Mouse (Mus musculus) lung, embryonic 16.5 days (tissue): ENCODE data around the gene Litaf. TPM values are rescaled to one million over a fixed set of nuclear protein-coding genes. Genes with fewer than 3 reads are reported as not detected.

Experiments used
- ATAC-seq: fragments of 200-750 bp; cut with Nextera tagmentation; 2 replicates; pipeline ENCODE4 v1.8.0; 2017; ENCODE audit warnings: low read depth, mild to moderate bottlenecking, moderate library complexity
- H3K27ac ChIP-seq: fragments of 300-500 bp; sonication (generic); 2 replicates; pipeline ENCODE4 v1.5.1; 2014; ENCODE audit warnings: mild to moderate bottlenecking, control low read depth, low read length
- H3K27me3 ChIP-seq: fragments of 300-500 bp; sonication (generic); 2 replicates; pipeline ENCODE4 v1.6.1; 2014; ENCODE audit warnings: low read depth, low read length, mixed read lengths; ENCODE audit not compliant: control insufficient read depth, insufficient read depth
- H3K36me3 ChIP-seq: fragments of 300-500 bp; sonication (generic); 2 replicates; pipeline ENCODE4 v1.6.1; 2014; ENCODE audit warnings: low read length; ENCODE audit not compliant: control insufficient read depth, insufficient read depth
- H3K4me1 ChIP-seq: fragments of 300-500 bp; sonication (generic); replicated peaks from 2 replicates; pipeline ENCODE4 v1.6.1; 2014; ENCODE audit warnings: low read length, mixed read lengths; ENCODE audit not compliant: control insufficient read depth, insufficient read depth
- H3K4me2 ChIP-seq: fragments of 300-500 bp; sonication (generic); 2 replicates; pipeline ENCODE4 v1.6.1; 2014; ENCODE audit warnings: low read depth, low read length, control low read depth
- H3K4me3 ChIP-seq: fragments of 300-500 bp; sonication (generic); 2 replicates; pipeline ENCODE4 v1.5.1; 2014; ENCODE audit warnings: mild to moderate bottlenecking, low read length, control low read depth
- H3K9ac ChIP-seq: fragments of 300-500 bp; sonication (generic); 2 replicates; pipeline ENCODE4 v1.6.1; 2014; ENCODE audit warnings: low read length, control low read depth
- H3K9me3 ChIP-seq: fragments of 300-500 bp; sonication (generic); 2 replicates; pipeline ENCODE4 v1.6.1; 2016; ENCODE audit warnings: low read length; ENCODE audit not compliant: control insufficient read depth
- WGBS: fragments of 180-500 bp; shearing (Covaris S2); extraction: QIAGEN DNeasy Blood & Tissue Kit; methylation state at CpG from one replicate; pipeline ENCODE4 v1.1.7; 2014; 5-methylcytosine and 5-hydroxymethylcytosine counted together
- polyA plus RNA-seq: library from polyadenylated mRNA; unstranded; fragments of >200 nt; fragmentation: Nextera tagmentation; extraction: Ambion mirVana; gene quantifications from 2 replicates; pipeline ENCODE4 v1.2.1, GENCODE M21; 2015

The Litaf gene
- polyA plus RNA-seq, 1 experiment from 2014 or later, result 110 TPM

DNA sequence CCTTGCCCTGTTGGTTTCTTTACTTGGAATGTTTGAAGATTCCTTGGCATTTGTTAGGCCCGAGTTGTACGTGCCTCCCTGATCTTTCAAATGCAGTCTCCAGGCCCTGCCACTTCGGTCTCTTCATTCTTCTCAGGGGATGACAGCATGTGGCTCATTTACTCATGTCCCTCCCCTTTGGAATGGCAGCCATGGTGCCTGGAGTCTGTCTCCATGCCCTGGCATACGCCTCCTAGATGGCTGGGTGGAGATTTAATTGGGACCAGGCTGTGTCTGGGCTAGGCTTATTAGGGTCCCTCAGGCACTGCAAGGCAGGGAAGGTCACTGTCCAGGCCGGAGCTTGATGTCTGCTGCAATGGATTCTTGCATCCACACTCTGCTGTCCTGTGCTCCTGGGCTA, 10.0 kb downstream of the Litaf start:
- Histone ChIP-seq H3K27ac (no peak overlapping the region), H3K4me2 (no peak overlapping the region), H3K4me1 (no peaks in the 10 kb centered on the region), H3K27me3 (no peaks in the 10 kb centered on the region), H3K36me3 (no peaks in the 10 kb centered on the region), H3K9me3 (no peaks in the 10 kb centered on the region), H3K9ac (no peak overlapping the region), H3K4me3 (no peak overlapping the region)
- WGBS, result 66% methylated on average over 5 of the region's 5 CpGs
- ATAC-seq, result no peak

- Histone ChIP-seq H3K36me3 (no peaks in the 10 kb centered on the region), H3K27me3 (no peaks in the 10 kb centered on the region), H3K4me2 (no peak overlapping the region), H3K4me3 (no peak overlapping the region), H3K4me1 (no peaks in the 10 kb centered on the region), H3K9me3 (no peaks in the 10 kb centered on the region), H3K27ac (no peak overlapping the region), H3K9ac (no peak overlapping the region)
- WGBS, result 72% methylated on average over 6 of the region's 6 CpGs
- ATAC-seq, result peak; percentile 63
Observed at GRCm38 (mm10) chr16:11054871-11055270, 11.1 kb downstream of the Litaf start.

DNA sequence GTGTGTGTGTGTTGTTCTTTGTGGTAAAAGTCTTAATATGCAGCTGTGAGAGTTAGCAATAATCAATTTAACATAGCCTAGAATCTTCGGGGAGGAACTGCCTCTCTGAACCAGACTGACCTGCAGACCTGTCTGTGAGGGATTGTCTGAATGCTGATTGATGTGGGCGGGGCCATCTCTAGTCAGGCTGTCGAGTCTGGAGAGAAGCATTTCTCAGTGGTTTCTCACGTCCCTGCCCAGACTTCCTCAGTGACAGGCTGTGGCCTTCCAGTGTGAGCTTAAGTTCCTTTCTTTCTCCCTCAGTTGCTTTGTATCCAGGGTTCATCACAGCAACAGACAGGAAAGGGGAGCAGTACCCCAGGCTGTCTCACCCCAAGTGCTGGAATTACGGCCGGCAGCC, 11.5 kb downstream of the Litaf start:
- WGBS, result 51% methylated on average over 6 of the region's 6 CpGs
- no peak overlapping the region for H3K4me2 ChIP-seq
- H3K9ac ChIP-seq, result no peak overlapping the region
- no peaks in the 10 kb centered on the region for H3K27me3 ChIP-seq
- no peak for ATAC-seq
- no peak overlapping the region for H3K27ac ChIP-seq
- no peak overlapping the region for H3K4me3 ChIP-seq
- H3K36me3 ChIP-seq, result no peaks in the 10 kb centered on the region
- H3K9me3 ChIP-seq, result no peaks in the 10 kb centered on the region
- H3K4me1 ChIP-seq, result no peaks in the 10 kb centered on the region

GRCm38 (mm10) chr16:11051134-11051533, 14.8 kb downstream of the Litaf start:
- WGBS, result 89% methylated on average over 11 of the region's 11 CpGs
- no peaks in the 10 kb centered on the region for H3K9me3 ChIP-seq
- H3K4me2 ChIP-seq, result no peak overlapping the region
- H3K4me1 ChIP-seq, result 0 out of 2 replicates have a peak, but pooled peaks cover 2% of the 10 kb centered on the region
- H3K9ac ChIP-seq, result no peak overlapping the region
- no peak overlapping the region for H3K27ac ChIP-seq
- H3K4me3 ChIP-seq, result no peak overlapping the region
- no peaks in the 10 kb centered on the region for H3K36me3 ChIP-seq
- ATAC-seq, result no peak
- H3K27me3 ChIP-seq, result no peaks in the 10 kb centered on the region

- H3K4me2 ChIP-seq, result no peak overlapping the region
- no peak overlapping the region for H3K4me3 ChIP-seq
- no peak overlapping the region for H3K9ac ChIP-seq
- 89% methylated on average over 2 of the region's 2 CpGs for WGBS
- H3K9me3 ChIP-seq, result no peaks in the 10 kb centered on the region
- no peaks in the 10 kb centered on the region for H3K36me3 ChIP-seq
- H3K27me3 ChIP-seq, result no peaks in the 10 kb centered on the region
- 0 out of 2 replicates have a peak, but pooled peaks cover 2% of the 10 kb centered on the region for H3K4me1 ChIP-seq
- no peak overlapping the region for H3K27ac ChIP-seq
- ATAC-seq, result no peak
Observed at GRCm38 (mm10) chr16:11050226-11050625, 15.7 kb downstream of the Litaf start.

DNA sequence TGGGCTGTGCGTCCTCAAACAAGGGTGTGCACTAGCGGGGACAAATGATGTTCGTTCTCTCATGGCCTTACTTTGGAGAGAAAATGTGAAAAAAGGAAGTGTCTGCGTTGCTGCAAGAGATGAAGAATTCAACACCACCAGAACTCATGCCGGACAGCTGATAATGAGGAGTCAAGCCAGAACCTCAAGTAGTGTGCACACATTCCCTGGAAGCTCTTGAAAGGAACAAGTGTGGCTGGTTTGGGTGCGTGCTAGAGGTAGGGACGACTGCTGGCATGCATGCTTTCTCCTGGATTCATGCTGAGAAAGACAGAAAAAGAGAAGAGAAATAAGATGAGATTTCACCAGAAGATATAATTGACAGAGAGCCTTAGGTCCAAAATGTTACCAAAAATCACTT, 18.8 kb downstream of the Litaf start:
- 56% methylated on average over 7 of the region's 7 CpGs for WGBS
- Histone ChIP-seq H3K4me3 (no peak overlapping the region), H3K27me3 (no peaks in the 10 kb centered on the region), H3K4me1 (0 out of 2 replicates have a peak, but pooled peaks cover 2% of the 10 kb centered on the region), H3K9me3 (no peaks in the 10 kb centered on the region), H3K4me2 (peak overlapping the region; percentile 13; the same call in 1 of the 2 replicates), H3K9ac (no peak overlapping the region), H3K36me3 (no peaks in the 10 kb centered on the region), H3K27ac (0 out of 2 replicates have a peak overlapping the region, but pooled peaks have one; percentile 1)
- ATAC-seq, result peak; percentile 85

- H3K36me3 ChIP-seq, result no peaks in the 10 kb centered on the region
- 46% methylated on average over 7 of the region's 7 CpGs for whole genome bisulfite sequencing
- no peaks in the 10 kb centered on the region for H3K27me3 ChIP-seq
- peak overlapping the region; percentile 1; the same call in 1 of the 2 replicates for H3K27ac ChIP-seq
- ATAC-seq, result peak; percentile 68; the same call in 1 of the 2 replicates
- no peak overlapping the region for H3K9ac ChIP-seq
- H3K4me2 ChIP-seq, result peak overlapping the region; percentile 13; the same call in 1 of the 2 replicates
- H3K9me3 ChIP-seq, result no peaks in the 10 kb centered on the region
- H3K4me3 ChIP-seq, result no peak overlapping the region
- H3K4me1 ChIP-seq, result 0 out of 2 replicates have a peak, but pooled peaks cover 2% of the 10 kb centered on the region
Observed at GRCm38 (mm10) chr16:11046437-11046836, 19.5 kb downstream of the Litaf start.

DNA sequence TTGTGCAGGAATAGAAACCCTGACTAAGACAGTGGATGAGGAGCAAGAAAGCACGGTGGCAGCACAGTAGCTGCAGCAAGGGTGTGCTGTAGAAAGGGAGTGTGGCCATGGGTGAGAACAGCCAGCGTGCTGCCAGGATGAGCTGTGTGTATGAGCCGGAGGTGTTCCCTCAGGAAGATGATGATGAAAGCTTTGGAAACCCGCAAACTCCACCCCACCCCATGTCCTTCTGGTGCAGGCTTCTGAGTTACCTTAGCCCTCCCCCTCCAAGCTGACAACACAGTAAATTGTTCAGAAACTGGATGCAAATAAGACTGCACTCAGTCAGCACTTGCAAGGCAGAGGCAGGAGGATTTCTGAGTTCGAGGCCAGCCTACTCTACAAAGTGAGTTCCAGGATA, 22.7 kb downstream of the Litaf start:
- H3K9ac ChIP-seq, result no peak overlapping the region
- no peak overlapping the region for H3K27ac ChIP-seq
- H3K4me1 ChIP-seq, result 0 out of 2 replicates have a peak, but pooled peaks cover 2% of the 10 kb centered on the region
- H3K4me2 ChIP-seq, result no peak overlapping the region
- no peaks in the 10 kb centered on the region for H3K9me3 ChIP-seq
- H3K4me3 ChIP-seq, result no peak overlapping the region
- H3K36me3 ChIP-seq, result no peaks in the 10 kb centered on the region
- 76% methylated on average over 5 of the region's 5 CpGs for WGBS
- no peaks in the 10 kb centered on the region for H3K27me3 ChIP-seq
- ATAC-seq, result no peak

DNA sequence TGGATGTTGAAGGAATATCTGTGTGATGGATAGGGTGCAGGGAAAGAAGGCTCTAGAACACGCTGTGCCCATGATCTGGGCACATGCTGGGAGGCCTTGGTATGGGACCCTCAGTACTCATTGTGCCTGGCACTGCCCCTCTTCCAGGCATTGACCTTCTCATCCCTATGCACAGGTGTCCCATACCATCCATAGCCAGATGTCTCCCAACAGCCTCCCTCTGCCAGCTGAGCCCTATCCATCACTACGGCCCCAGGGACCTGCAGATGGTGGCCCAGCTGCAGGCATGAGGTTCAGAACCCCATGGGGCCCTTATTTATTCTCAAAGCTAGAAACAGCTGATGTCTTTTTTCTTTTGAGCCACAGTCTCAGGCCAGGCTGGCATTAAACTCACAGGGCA, 25.4 kb downstream of the Litaf start:
- Histone ChIP-seq H3K4me3 (no peak overlapping the region), H3K4me1 (no peaks in the 10 kb centered on the region), H3K9ac (no peak overlapping the region), H3K36me3 (no peaks in the 10 kb centered on the region), H3K27ac (no peak overlapping the region), H3K9me3 (no peaks in the 10 kb centered on the region), H3K27me3 (no peaks in the 10 kb centered on the region), H3K4me2 (no peak overlapping the region)
- no peak for ATAC-seq
- WGBS, result 49% methylated on average over 2 of the region's 2 CpGs
